Mouse (Mus musculus) neural tube, embryonic 11.5 days (tissue): ENCODE data around the gene Eng. TPM values are rescaled to one million over a fixed set of nuclear protein-coding genes. Genes with fewer than 3 reads are reported as not detected.

Source experiments
- ATAC-seq: fragments of 200-750 bp; cut with Nextera tagmentation; 2 replicates; pipeline ENCODE4 v1.8.0; 2017; ENCODE audit warnings: moderate number of reproducible peaks, mild to moderate bottlenecking, moderate TSS enrichment, moderate library complexity; ENCODE audit not compliant: insufficient read depth, low FRiP score, low TSS enrichment
- DNase-seq: peaks from one replicate; pipeline ENCODE4 v3.0.0-alpha.2; 2015; ENCODE audit warnings: low spot score
- H3K27ac ChIP-seq: fragments of 300-500 bp; sonication (generic); 2 replicates; pipeline ENCODE4 v1.5.1; 2014; ENCODE audit warnings: low read depth, mild to moderate bottlenecking, low read length
- H3K27me3 ChIP-seq: fragments of 300-500 bp; sonication (generic); 2 replicates; pipeline ENCODE4 v1.6.1; 2014; ENCODE audit warnings: mild to moderate bottlenecking, low read length, mixed read lengths; ENCODE audit not compliant: control insufficient read depth, insufficient read depth
- H3K36me3 ChIP-seq: fragments of 300-500 bp; sonication (generic); 2 replicates; pipeline ENCODE4 v1.6.1; 2014; ENCODE audit warnings: mild to moderate bottlenecking, low read length, moderate library complexity, mixed read lengths; ENCODE audit not compliant: control insufficient read depth, insufficient read depth
- H3K4me1 ChIP-seq: fragments of 300-500 bp; sonication (generic); 2 replicates; pipeline ENCODE4 v1.6.1; 2014; ENCODE audit warnings: low read length, mixed read lengths; ENCODE audit not compliant: control insufficient read depth, insufficient read depth
- H3K4me2 ChIP-seq: fragments of 300-500 bp; sonication (generic); 2 replicates; pipeline ENCODE4 v1.6.1; 2014; ENCODE audit warnings: low read depth, mild to moderate bottlenecking, moderate library complexity
- H3K4me3 ChIP-seq: fragments of 300-500 bp; sonication (generic); 2 replicates; pipeline ENCODE4 v1.5.1; 2014; ENCODE audit warnings: low read depth, low read length
- H3K9ac ChIP-seq: fragments of 300-500 bp; sonication (generic); 2 replicates; pipeline ENCODE4 v1.6.1; 2014; ENCODE audit warnings: mild to moderate bottlenecking, low read length
- H3K9me3 ChIP-seq: fragments of 300-500 bp; sonication (generic); 2 replicates; pipeline ENCODE4 v1.6.1; 2016; ENCODE audit warnings: low read length; ENCODE audit not compliant: control insufficient read depth
- WGBS: fragments of 180-500 bp; shearing (Covaris S2); extraction: QIAGEN DNeasy Blood & Tissue Kit; methylation state at CpG from one replicate; pipeline ENCODE4 v1.1.7; 2014; 5-methylcytosine and 5-hydroxymethylcytosine counted together
- microRNA counts: library from miRNA; unstranded; fragments of <30 nt; microRNA quantifications from one replicate; lab custom pipeline; 2015
- microRNA-seq: library from miRNA; unstranded; fragments of <30 nt; microRNA quantifications from one replicate; pipeline ENCODE4, GENCODE M21; 2016
- polyA plus RNA-seq: library from polyadenylated mRNA; unstranded; fragments of >200 nt; fragmentation: Nextera tagmentation; extraction: Ambion mirVana; gene quantifications from 2 replicates; pipeline ENCODE4 v1.2.1, GENCODE M21; 2014

The Eng gene
- polyA plus RNA-seq, 1 experiment from 2014 or later = 26.8 TPM

- no peaks in the 10 kb centered on the region for H3K36me3 ChIP-seq
- no peak overlapping the region for H3K4me3 ChIP-seq
- H3K4me2 ChIP-seq = 0 out of 2 replicates have a peak overlapping the region, but pooled peaks have one; percentile 17
- no peaks in the 10 kb centered on the region for H3K9me3 ChIP-seq
- WGBS = 40% methylated on average over 11 of the region's 11 CpGs
- DNase-seq (peak; percentile 57), ATAC-seq (no peak)
- no peak overlapping the region for H3K9ac ChIP-seq
- H3K27ac ChIP-seq = no peak overlapping the region
- peaks cover 6% of the 10 kb centered on the region; the same call in 1 of the 2 replicates for H3K4me1 ChIP-seq
- no peaks in the 10 kb centered on the region for H3K27me3 ChIP-seq
Measured at GRCm38 (mm10) chr2:32730854-32731253, 84.5 kb downstream of the Eng start.

- no peak overlapping the region for H3K27ac ChIP-seq
- ATAC-seq (no peak), DNase-seq (no peak)
- WGBS = 70% methylated on average over 4 of the region's 4 CpGs
- no peaks in the 10 kb centered on the region for H3K9me3 ChIP-seq
- no peaks in the 10 kb centered on the region for H3K27me3 ChIP-seq
- H3K9ac ChIP-seq = no peak overlapping the region; the same call in 1 of the 2 replicates
- H3K4me2 ChIP-seq = no peak overlapping the region
- H3K4me3 ChIP-seq = no peak overlapping the region
- H3K4me1 ChIP-seq = peaks cover 6% of the 10 kb centered on the region; the same call in 1 of the 2 replicates
- H3K36me3 ChIP-seq = no peaks in the 10 kb centered on the region
Measured at GRCm38 (mm10) chr2:32731911-32732310, 85.5 kb downstream of the Eng start.

MicroRNAs within 50 kb of the gene (microRNA counts, 519-probe panel; counts per million panel counts)
- microRNA mmu-miR-1954 (lab: Ali Mortazavi, UCI) = 171 counts per million, percentile 57 among the panel's probes with 10 or more counts
- microRNA mmu-miR-2861 (lab: Ali Mortazavi, UCI) = 171 counts per million, percentile 57 among the panel's probes with 10 or more counts

Small RNA genes lying within 50 kb of the gene (microRNA-seq; reads per million reads assigned to microRNA genes)
- gene Gm47291 = not detected
- gene Mir1954 = not detected
- gene Mir2861 = not detected
- not detected for gene Mir3960
- gene Mir8093 = not detected

Other genes with a start within 250 kb of the Eng start
- 5.5 and 6.9 TPM in 2 replicates for gene Naif1, start 196.1 kb upstream of the Eng start, polyA plus RNA-seq
- gene Slc25a25, start 195.2 kb upstream of the Eng start, polyA plus RNA-seq = 28.1 and 33.5 TPM in 2 replicates
- 13.1 and 13.2 TPM in 2 replicates for gene Fam102a, start 111.3 kb upstream of the Eng start, polyA plus RNA-seq
- 110 and 111 TPM in 2 replicates for gene Dpm2, start 75.7 kb upstream of the Eng start, polyA plus RNA-seq
- 2.6 and 3.6 TPM in 2 replicates for gene Pip5kl1, start 71.8 kb upstream of the Eng start, polyA plus RNA-seq
- gene 9430097D07Rik, start 70.9 kb upstream of the Eng start, polyA plus RNA-seq = 0.25 and 0.58 TPM in 2 replicates
- gene St6galnac4, start 59.5 kb upstream of the Eng start, polyA plus RNA-seq = 20.9 and 21.8 TPM in 2 replicates
- gene St6galnac6, start 46.9 kb upstream of the Eng start, polyA plus RNA-seq = 4.8 and 5.1 TPM in 2 replicates
- 33.0 and 33.8 TPM in 2 replicates for gene Ak1, start 24.8 kb upstream of the Eng start, polyA plus RNA-seq
- gene Fpgs, start 57.5 kb downstream of the Eng start, polyA plus RNA-seq = 18.0 and 19.4 TPM in 2 replicates
- gene Cdk9, start 66.5 kb downstream of the Eng start, polyA plus RNA-seq = 82.4 and 84.6 TPM in 2 replicates
- gene Sh2d3c, start 74.5 kb downstream of the Eng start, polyA plus RNA-seq = 30.6 TPM in 2 replicates
- gene 6330409D20Rik, start 94.4 kb downstream of the Eng start, polyA plus RNA-seq = 2.1 and 2.2 TPM in 2 replicates
- 59.7 and 63.1 TPM in 2 replicates for gene Tor2a, start 110.6 kb downstream of the Eng start, polyA plus RNA-seq
- gene Ttc16, start 129.0 kb downstream of the Eng start, polyA plus RNA-seq = 0.27 and 1.1 TPM in 2 replicates
- gene Ptrh1, start 129.2 kb downstream of the Eng start, polyA plus RNA-seq = 3.4 and 3.6 TPM in 2 replicates
- 0.87 TPM in 1 of 2 replicates, not detected in the other for gene Cfap157, start 137.8 kb downstream of the Eng start, polyA plus RNA-seq
- gene Stxbp1, start 200.7 kb downstream of the Eng start, polyA plus RNA-seq = 74.0 and 89.9 TPM in 2 replicates
- gene Fam129b, start 229.5 kb downstream of the Eng start, polyA plus RNA-seq = 17.0 and 17.2 TPM in 2 replicates